Mouse (Mus musculus): Measurements from ENCODE around the gene Kdf1. TPM values are rescaled to one million over a fixed set of nuclear protein-coding genes. Genes with fewer than 3 reads are reported as not detected.
A peak's percentile ranks its signal among the peaks of the same experiment; 100 is the strongest.

The Kdf1 gene
- not detected for total RNA-seq (2021)

GRCm38 (mm10) chr4:133518601-133519368, at the start of gene Kdf1:
TSS of gene Kdf1 (plus strand) at chr4:133518963.
- intact Hi-C loops (cut with DNase I) = no loop called here
- DNase-seq = no peak

GRCm38 (mm10) chr4:133469122-133469521, 49.6 kb upstream of the Kdf1 start:
- DNase-seq = no peak
- intact Hi-C loops (cut with DNase I) = no loop called here

- intact Hi-C loops (cut with DNase I) = loop anchor here (5.0 kb wide), 1 partner anchor 36 kb away; no protein-coding TSS in a partner anchor
Measured at GRCm38 (mm10) chr4:133471135-133471821, 47.5 kb upstream of the Kdf1 start.

GRCm38 (mm10) chr4:133473833-133474232, 44.9 kb upstream of the Kdf1 start:
- intact Hi-C loops (cut with DNase I) = loop anchor here (5.0 kb wide), 1 partner anchor 33 kb away; no protein-coding TSS in a partner anchor

More at GRCm38 (mm10) chr4:133471135-133471821, 47.5 kb upstream of the Kdf1 start:
- no peak for DNase-seq

GRCm38 (mm10) chr4:133479458-133480184, 39.1 kb upstream of the Kdf1 start, which contains the start of gene Tent5b:
TSS of gene Tent5b (plus strand) at chr4:133480132.
- intact Hi-C loops (cut with DNase I) = loop anchor here (1.0 kb wide), 1 partner anchor 15 kb away; no protein-coding TSS in a partner anchor
- peak; percentile 97 for DNase-seq

More at GRCm38 (mm10) chr4:133473833-133474232, 44.9 kb upstream of the Kdf1 start:
- DNase-seq = no peak

- intact Hi-C loops (cut with DNase I) = no loop called here
- DNase-seq = no peak
Measured at GRCm38 (mm10) chr4:133480185-133480537, 38.6 kb upstream of the Kdf1 start.

GRCm38 (mm10) chr4:133480754-133481153, 38.0 kb upstream of the Kdf1 start:
- intact Hi-C loops (cut with DNase I) = no loop called here
- DNase-seq = no peak

GRCm38 (mm10) chr4:133481488-133481887, 37.3 kb upstream of the Kdf1 start:
- intact Hi-C loops (cut with DNase I) = no loop called here

GRCm38 (mm10) chr4:133482479-133482878, 36.3 kb upstream of the Kdf1 start:
- intact Hi-C loops (cut with DNase I) = no loop called here
- no peak for DNase-seq

More at GRCm38 (mm10) chr4:133481488-133481887, 37.3 kb upstream of the Kdf1 start:
- DNase-seq = no peak

- peak; percentile 40 to 52 for DNase-seq
- intact Hi-C loops (cut with DNase I) = no loop called here
Measured at GRCm38 (mm10) chr4:133484266-133485025, 34.3 kb upstream of the Kdf1 start.

GRCm38 (mm10) chr4:133485691-133486425, 32.9 kb upstream of the Kdf1 start:
- no peak for DNase-seq
- intact Hi-C loops (cut with DNase I) = no loop called here

- intact Hi-C loops (cut with DNase I) = no loop called here
Measured at GRCm38 (mm10) chr4:133486673-133487357, 31.9 kb upstream of the Kdf1 start.

GRCm38 (mm10) chr4:133488619-133489392, 30.0 kb upstream of the Kdf1 start:
- intact Hi-C loops (cut with DNase I) = no loop called here
- DNase-seq = no peak

More at GRCm38 (mm10) chr4:133486673-133487357, 31.9 kb upstream of the Kdf1 start:
- no peak for DNase-seq

GRCm38 (mm10) chr4:133489489-133490245, 29.1 kb upstream of the Kdf1 start:
- intact Hi-C loops (cut with DNase I) = no loop called here
- no peak for DNase-seq

GRCm38 (mm10) chr4:133491800-133492199, 27.0 kb upstream of the Kdf1 start:
- peak; percentile 51 to 68 for DNase-seq
- intact Hi-C loops (cut with DNase I) = loop anchor here (2.0 kb wide), 1 partner anchor 25 kb away; no protein-coding TSS in a partner anchor

- intact Hi-C loops (cut with DNase I) = loop anchor here (1.0 to 2.0 kb wide), 2 partner anchors 15 to 27 kb away; no protein-coding TSS in a partner anchor
- peak; percentile 40 to 58 for DNase-seq
Measured at GRCm38 (mm10) chr4:133493895-133494294, 24.9 kb upstream of the Kdf1 start.

GRCm38 (mm10) chr4:133494432-133494831, 24.3 kb upstream of the Kdf1 start:
- intact Hi-C loops (cut with DNase I) = loop anchor here (1.0 kb wide), 1 partner anchor 15 kb away; no protein-coding TSS in a partner anchor
- peak; percentile 92 to 97 for DNase-seq
